Mouse (Mus musculus) ovary, adult 18-20 months (tissue): Measurements from ENCODE around the gene Vmn1r28.
"Not testable (repeated sequence)": the region's sequence is repeated elsewhere in the genome, so short reads cannot be mapped to it uniquely, and the experiment has no call there.

Experiments
- DNase-seq: peaks from one replicate; pipeline ENCODE4 v3.0.0; 2022; ENCODE audit warnings: low spot score, mixed read lengths

Gene Vmn1r28

DNA sequence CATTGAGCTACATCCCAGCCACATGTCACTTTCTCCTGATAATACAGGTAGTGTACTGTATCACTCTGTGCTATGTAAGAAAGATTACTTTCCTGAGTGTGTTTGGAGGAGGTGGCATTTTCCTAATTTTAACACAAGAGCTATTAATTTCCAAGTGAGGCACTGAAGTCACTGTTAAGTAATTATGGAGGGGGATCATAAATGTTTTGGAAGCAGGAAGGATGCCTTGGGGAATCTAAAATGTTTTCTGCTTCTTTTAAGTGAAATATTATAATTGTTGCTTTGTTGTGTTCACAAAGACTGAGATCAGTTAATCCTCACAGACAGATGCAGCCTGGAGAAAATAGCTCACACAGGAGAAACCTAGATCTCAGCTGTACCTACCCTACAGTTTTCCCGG is at the start of gene Vmn1r28:
Gene Vmn1r28, plus strand, starts transcription at position 301 of the 400 bp plus-strand sequence.
- DNase-seq, result no peak

DNA sequence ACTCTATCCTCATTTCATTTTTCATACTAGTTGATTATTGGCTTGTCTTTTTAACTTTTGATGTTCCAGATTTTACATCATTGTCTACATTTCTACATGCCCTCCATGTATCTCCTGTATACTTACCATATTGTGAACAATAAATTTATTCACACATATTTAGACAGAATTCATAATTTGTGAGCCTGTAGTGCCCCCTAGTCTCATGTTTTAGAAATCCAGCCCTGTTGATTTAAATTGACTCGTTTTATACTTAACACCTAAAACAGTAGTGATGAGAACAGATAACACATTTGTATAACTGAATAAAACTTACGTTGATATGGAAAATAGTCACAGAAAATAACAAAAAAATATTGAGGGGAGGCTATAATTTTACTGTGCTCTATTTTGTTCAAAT is 45.7 kb upstream of the Vmn1r28 start:
- DNase-seq, result no peak

- DNase-seq, result no peak
These were observed 43.1 kb upstream of the Vmn1r28 start, which contains the start of gene Vmn1r27 for GRCm38 (mm10) chr6:58218721-58219120. Vmn1r27 (minus strand) TSS chr6:58218821.

DNA sequence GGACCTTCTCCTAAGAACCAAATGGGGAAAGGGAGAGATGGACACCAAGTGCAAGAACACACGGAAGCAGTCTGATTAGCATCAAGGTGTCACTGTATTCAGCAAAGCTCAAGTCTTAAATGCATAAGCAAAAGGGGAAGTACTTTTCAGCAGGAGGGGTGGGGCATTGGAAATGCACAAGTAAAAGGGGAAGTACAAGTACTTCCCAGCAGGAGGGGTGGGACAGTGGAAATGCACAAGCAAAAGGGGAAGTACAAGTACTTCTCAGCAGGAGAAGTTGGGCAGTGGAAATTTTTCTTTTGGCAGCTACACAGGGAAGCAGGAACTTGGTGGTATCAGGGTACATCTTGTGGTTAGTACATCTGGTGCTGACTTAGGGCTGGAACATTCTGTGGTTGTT is 17.8 kb downstream of the Vmn1r28 start:
- not testable (repeated sequence) for DNase-seq

DNA sequence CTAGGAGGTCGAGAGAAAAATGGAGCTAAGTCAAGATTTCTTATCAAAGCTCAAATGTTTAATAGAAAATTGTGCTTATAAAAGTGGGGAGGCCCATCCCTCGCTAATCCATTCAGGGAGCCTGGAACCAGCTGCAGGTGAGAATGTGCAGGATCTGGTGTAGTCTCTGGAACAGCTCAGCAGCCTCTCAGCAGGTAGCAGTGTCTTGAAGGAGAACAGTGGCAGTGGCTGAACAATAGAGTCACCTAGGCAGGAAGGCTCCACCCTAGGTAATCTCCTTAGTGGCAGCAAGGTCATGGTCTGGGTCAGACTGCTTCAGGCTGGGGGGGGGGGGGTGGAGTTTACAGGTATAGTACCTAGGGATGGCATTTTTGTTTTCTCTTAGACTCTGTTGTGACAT is 30.4 kb downstream of the Vmn1r28 start:
- no peak for DNase-seq

DNA sequence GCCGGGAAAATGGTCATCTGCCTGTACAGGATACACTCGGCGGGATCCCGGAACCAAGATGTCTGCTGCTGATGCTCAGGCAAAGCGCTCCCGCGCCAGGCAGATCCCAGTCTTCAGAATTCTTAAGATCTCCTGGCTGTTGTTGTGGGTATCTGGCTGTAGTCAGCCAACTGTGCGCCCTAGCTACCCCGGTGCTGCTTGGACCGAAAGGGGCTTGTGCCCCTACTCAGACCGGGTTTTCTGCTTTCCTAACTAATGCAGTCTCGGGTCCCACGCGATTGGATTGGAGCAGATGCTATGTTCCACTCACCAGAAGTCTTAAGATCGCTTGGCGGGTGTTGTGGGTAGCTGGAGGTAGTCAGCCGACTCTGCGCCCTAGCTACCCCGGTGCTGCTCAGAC is 36.7 kb downstream of the Vmn1r28 start:
- DNase-seq, result not testable (repeated sequence)

DNA sequence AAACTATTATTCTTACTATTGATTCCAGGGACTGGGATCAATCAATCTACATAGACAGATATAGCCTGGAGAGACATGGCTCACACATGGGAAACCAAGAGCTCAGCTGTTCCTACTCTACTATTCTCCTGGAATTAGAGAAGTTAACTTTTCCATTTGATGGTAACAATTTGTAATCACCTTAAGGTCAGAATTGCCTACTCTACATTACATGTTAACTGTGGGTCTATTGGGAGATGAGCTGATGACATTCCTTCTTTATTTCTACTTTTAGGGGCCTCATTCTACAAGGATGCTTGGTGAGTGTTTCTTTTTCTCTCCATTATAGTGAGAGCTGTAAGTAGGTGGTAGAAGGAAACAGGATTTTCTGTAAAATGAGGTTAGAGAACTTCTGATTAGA is 39.4 kb downstream of the Vmn1r28 start, which contains the start of gene Vmn1r29:
Gene Vmn1r29, plus strand, starts transcription at position 301 of the 400 bp plus-strand sequence.
- DNase-seq, result no peak
